Mouse (Mus musculus) kidney, embryonic 16.5 days (tissue): ENCODE data around the gene Nrarp. TPM values are rescaled to one million over a fixed set of nuclear protein-coding genes. Genes with fewer than 3 reads are reported as not detected.

Source experiments
- ATAC-seq: fragments of 200-750 bp; cut with Nextera tagmentation; 2 replicates; pipeline ENCODE4 v1.8.0; 2017; ENCODE audit warnings: moderate TSS enrichment; ENCODE audit not compliant: low FRiP score, low TSS enrichment
- H3K27ac ChIP-seq: fragments of 300-500 bp; sonication (generic); 2 replicates; pipeline ENCODE4 v1.5.1; 2014; ENCODE audit warnings: low read length
- H3K27me3 ChIP-seq: fragments of 300-500 bp; sonication (generic); 2 replicates; pipeline ENCODE4 v1.6.1; 2014; ENCODE audit warnings: low read length, control low read depth, mixed read lengths; ENCODE audit not compliant: insufficient read depth
- H3K36me3 ChIP-seq: fragments of 300-500 bp; sonication (generic); 2 replicates; pipeline ENCODE4 v1.6.1; 2014; ENCODE audit warnings: low read length, control low read depth, mixed read lengths; ENCODE audit not compliant: insufficient read depth
- H3K4me1 ChIP-seq: fragments of 300-500 bp; sonication (generic); 2 replicates; pipeline ENCODE4 v1.6.1; 2014; ENCODE audit warnings: low read length, control low read depth, mixed read lengths; ENCODE audit not compliant: insufficient read depth
- H3K4me2 ChIP-seq: fragments of 300-500 bp; sonication (generic); replicated peaks from 2 replicates; pipeline ENCODE4 v1.6.1; 2014; ENCODE audit warnings: low read depth, low read length
- H3K4me3 ChIP-seq: fragments of 300-500 bp; sonication (generic); 2 replicates; pipeline ENCODE4 v1.5.1; 2014; ENCODE audit warnings: mild to moderate bottlenecking, low read length
- H3K9ac ChIP-seq: fragments of 300-500 bp; sonication (generic); replicated peaks from 2 replicates; pipeline ENCODE4 v1.6.1; 2014; ENCODE audit warnings: low read length
- H3K9me3 ChIP-seq: fragments of 300-500 bp; sonication (generic); 2 replicates; pipeline ENCODE4 v1.6.1; 2016; ENCODE audit warnings: low read length, control low read depth
- WGBS: fragments of 180-500 bp; shearing (Covaris S2); extraction: QIAGEN DNeasy Blood & Tissue Kit; methylation state at CpG from one replicate; pipeline ENCODE4 v1.1.7; 2014; 5-methylcytosine and 5-hydroxymethylcytosine counted together
- polyA plus RNA-seq: library from polyadenylated mRNA; unstranded; fragments of >200 nt; fragmentation: Nextera tagmentation; extraction: Ambion mirVana; gene quantifications from 2 replicates; pipeline ENCODE4 v1.2.1, GENCODE M21; 2015

Nrarp gene
- polyA plus RNA-seq, 1 experiment from 2014 or later: 18.4 TPM

DNA sequence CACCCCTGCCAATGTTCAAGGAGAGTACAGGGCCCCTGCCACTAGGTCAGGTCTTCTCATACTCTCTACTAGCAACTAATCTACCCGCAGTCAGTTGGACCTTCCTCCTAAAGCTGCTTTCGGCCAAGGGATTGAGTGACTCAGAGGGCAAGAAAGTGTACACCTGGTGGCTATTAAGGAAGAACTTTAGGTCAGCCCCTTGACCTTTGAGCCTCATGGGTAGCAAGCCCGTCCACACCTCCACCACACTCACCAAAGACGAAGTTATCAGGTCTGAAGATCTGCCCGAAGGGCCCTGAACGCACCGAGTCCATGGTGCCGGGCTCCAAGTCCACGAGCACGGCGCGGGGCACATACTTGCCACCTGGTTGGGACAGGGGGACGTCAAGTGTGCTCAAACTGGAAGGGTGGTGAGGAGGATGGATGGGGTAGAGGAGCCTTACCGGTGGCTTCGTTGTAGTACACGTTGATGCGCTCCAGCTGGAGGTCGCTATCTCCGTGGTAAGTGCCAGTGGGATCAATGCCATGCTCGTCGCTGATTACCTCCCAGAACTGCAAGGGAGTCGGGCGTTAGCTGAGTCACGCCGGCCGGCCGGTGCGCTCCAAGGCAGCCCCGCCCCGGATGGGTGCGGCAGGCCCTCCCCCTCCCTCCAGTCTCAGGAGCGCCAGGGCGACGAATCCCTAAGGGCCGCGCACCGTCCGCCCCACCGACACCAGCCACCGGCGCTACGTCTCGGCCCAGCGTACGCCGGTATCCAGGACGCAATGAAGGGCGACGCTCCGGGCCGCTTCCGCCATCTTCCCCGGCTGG lies 43.3 kb downstream of the Nrarp start:
- peak overlapping the region; percentile 97 for H3K27ac ChIP-seq
- peaks cover 14% of the 10 kb centered on the region for H3K36me3 ChIP-seq
- peak overlapping the region; percentile 90 for H3K9ac ChIP-seq
- peak overlapping the region; percentile 85 for H3K4me3 ChIP-seq
- H3K27me3 ChIP-seq: no peaks in the 10 kb centered on the region
- under 1% methylated on average over 53 of the region's 53 CpGs for WGBS
- H3K4me1 ChIP-seq: peaks cover 26% of the 10 kb centered on the region
- peak overlapping the region; percentile 78 for H3K4me2 ChIP-seq
- no peaks in the 10 kb centered on the region for H3K9me3 ChIP-seq
- ATAC-seq: peak; percentile 37

DNA sequence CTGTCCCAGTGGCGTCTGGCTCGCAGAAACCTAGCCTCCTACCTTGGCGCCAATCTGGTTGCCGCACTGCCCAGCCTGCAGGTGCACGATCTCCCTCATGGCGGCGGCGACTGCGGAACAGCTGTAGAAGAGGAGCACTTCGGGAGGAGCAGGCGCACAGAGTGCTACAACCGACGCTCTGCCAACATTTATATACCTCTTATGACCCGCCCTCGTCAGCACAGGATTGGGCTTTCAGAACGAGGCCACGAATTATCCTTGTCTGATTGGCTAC lies 43.9 kb downstream of the Nrarp start, which contains the start of gene Tubb4b:
TSS of gene Tubb4b (minus strand) at position 211 of the 274 bp plus-strand sequence.
- under 1% methylated on average over 17 of the region's 17 CpGs for WGBS
- peak within 1 kb of the TSS; percentile 99 for H3K27ac ChIP-seq

DNA sequence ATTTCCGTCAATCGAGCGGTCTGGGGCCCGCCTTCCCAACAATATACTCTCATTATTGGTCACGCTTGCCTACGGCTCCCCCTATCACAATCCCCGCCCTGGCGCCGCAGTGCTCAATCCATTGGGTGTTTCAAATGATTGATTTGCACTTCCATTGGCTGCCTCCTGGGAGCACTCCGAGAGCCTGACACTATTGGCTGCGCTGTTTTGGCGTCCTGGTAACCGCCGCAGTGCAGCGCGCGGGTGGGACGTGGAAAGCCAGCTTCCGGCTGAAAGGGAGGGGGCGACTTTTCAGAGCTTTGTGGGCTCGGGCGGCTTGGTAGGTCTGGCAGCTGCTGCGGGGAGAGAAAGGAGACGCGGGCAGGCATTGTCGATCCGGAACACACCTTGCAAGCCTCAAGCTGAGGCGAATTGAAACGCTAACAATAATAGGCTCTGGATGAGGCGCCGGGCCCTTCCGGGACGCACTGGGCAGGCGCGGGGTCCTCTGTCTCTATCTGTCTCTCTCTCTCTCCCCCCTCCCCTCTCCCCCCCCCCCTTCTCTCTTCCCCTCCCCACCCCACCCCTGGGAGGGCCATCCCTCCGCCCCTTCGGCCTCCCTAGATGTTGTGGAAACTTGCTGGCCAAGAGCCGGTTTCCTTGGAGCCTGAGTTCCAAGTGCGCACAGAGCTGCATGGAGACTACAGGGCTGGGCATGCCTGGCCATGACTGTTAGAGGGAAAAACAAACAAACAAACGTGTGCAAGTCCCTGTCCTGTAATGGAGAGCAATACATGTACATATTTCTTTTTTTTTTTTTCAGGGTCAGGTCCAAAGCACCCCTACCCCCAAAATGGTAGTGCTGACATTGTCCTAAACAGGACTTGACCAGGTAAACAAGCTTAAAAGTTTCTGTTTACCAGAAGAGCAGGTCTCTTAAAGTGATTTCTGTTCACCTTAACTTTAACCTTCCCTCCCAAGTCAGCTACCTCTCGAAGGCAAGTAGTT lies 44.5 kb downstream of the Nrarp start:
- whole genome bisulfite sequencing: 2% methylated on average over 41 of the region's 41 CpGs
- peak overlapping the region; percentile 79 for H3K9ac ChIP-seq

More for the DNA sequence above, 43.9 kb downstream of the Nrarp start, which contains the start of gene Tubb4b:
- ATAC-seq: no peak
- Histone ChIP-seq H3K27me3 (no peaks in the 10 kb centered on the region), H3K4me2 (peak within 1 kb of the TSS; percentile 78), H3K4me1 (peaks cover 28% of the 10 kb centered on the region), H3K9me3 (no peaks in the 10 kb centered on the region), H3K4me3 (peak within 1 kb of the TSS; percentile 85), H3K36me3 (peaks cover 14% of the 10 kb centered on the region), H3K9ac (peak within 1 kb of the TSS; percentile 90)

DNA sequence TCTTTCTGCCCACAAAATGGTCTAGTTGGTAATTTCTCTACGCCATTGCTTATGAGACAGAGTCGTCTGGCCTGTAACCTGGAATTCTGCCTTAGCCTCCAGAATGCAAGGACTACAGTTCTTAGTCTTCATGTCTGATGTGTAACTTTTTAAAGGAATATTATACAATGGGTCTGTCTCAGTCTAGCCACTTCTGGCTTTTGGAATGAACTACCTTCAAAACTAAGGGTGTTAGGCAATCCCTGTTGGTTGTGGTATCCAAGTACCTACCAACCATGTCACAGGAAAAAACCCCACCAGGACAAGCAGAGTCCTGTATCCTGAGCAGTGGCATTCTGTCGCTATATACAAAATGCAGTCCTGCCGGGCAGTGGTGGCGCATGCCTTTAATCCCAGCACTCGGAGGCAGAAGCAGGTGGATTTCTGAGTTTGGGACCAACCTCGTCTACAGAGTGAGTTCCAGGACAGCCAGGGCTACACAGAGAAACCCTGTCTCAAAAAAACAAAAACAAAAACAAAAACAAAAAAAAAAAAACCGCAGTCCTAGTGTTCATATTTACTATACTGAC lies 45.3 kb downstream of the Nrarp start:
- Histone ChIP-seq H3K36me3 (peaks cover 14% of the 10 kb centered on the region), H3K27ac (peak overlapping the region; percentile 99), H3K9ac (peak overlapping the region; percentile 79), H3K4me2 (peak overlapping the region; percentile 53), H3K4me1 (peaks cover 28% of the 10 kb centered on the region), H3K4me3 (peak overlapping the region; percentile 85), H3K9me3 (no peaks in the 10 kb centered on the region), H3K27me3 (no peaks in the 10 kb centered on the region)
- 79% methylated on average over 8 of the region's 8 CpGs for WGBS
- no peak for ATAC-seq

More for the DNA sequence above, 44.5 kb downstream of the Nrarp start:
- Histone ChIP-seq H3K9me3 (no peaks in the 10 kb centered on the region), H3K4me3 (peak overlapping the region; percentile 85), H3K27ac (peak overlapping the region; percentile 99), H3K36me3 (peaks cover 14% of the 10 kb centered on the region), H3K4me1 (peaks cover 28% of the 10 kb centered on the region), H3K27me3 (no peaks in the 10 kb centered on the region), H3K4me2 (peak overlapping the region; percentile 53)
- peak; percentile 97 for ATAC-seq

DNA sequence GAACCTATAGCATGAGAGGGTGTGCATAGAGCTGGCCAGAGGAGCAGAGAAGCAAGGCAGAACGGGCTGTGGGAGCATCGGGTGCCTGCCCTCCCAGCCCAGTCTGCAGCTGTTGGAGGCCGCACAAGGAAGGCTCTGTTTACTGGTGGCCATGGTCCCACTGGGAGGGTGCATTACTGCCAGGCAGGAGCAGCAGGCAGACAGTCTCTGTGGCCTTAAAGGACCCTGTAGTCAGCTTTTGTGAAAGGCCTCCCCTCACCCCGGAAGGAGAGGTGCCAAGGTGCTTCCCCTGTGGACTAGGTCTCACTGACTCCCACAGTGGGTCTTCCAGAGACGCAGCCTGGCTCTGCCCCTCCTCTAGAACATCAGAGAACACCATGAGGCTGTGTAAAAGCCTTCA lies 46.3 kb downstream of the Nrarp start:
- H3K9me3 ChIP-seq: no peaks in the 10 kb centered on the region
- H3K4me3 ChIP-seq: no peak overlapping the region
- peaks cover 26% of the 10 kb centered on the region for H3K4me1 ChIP-seq
- peaks cover 5% of the 10 kb centered on the region for H3K36me3 ChIP-seq
- H3K9ac ChIP-seq: no peak overlapping the region
- WGBS: 78% methylated on average over 5 of the region's 5 CpGs
- no peak overlapping the region for H3K4me2 ChIP-seq
- no peak overlapping the region for H3K27ac ChIP-seq
- H3K27me3 ChIP-seq: no peaks in the 10 kb centered on the region
- no peak for ATAC-seq

DNA sequence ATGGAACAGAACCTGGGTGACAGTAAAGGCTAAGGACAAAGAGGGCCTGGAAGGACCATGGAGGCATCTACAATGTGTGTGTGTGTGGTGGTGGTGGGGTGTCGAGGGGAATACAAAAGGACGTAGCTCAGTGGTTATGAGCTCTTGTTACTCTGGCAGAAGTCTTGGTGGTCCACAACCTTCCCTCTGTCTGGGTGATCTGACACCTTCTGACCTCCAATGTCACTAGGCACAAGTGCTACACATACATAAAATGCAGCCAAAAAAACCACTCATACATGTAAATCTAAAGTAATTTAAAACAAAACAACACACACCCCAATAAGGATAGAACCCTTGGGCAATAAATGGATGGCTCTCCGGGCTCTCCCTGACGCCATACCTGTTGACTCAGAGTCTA lies 46.8 kb downstream of the Nrarp start:
- Histone ChIP-seq H3K4me2 (no peak overlapping the region), H3K9ac (no peak overlapping the region), H3K9me3 (no peaks in the 10 kb centered on the region), H3K36me3 (0 out of 2 replicates have a peak, but pooled peaks cover 3% of the 10 kb centered on the region), H3K27me3 (no peaks in the 10 kb centered on the region), H3K4me1 (peaks cover 26% of the 10 kb centered on the region), H3K27ac (no peak overlapping the region), H3K4me3 (no peak overlapping the region)
- no peak for ATAC-seq
- 94% methylated on average over 4 of the region's 4 CpGs for WGBS

DNA sequence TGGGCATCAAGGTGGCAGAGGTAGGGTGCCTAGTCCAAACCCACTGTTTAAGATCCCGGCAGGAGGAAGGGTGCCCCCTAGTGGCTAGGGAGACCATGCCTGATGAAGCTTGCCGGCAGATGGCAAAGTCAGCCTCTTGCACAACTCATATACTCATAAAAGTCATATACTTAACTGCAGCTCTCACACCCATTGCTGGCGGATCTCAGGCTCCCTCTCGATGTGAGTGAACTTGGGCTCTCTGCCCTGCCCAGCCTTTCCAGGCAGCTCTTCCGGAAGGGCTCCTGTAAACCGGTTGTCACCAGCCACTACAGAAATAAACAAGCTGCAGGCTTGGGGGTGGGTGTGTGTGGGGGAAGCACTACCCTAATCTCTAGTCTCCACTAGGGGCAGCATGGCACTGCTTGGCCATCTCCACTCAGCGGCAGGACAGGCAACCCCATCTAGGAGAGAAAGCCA lies 47.9 kb downstream of the Nrarp start:
- H3K4me2 ChIP-seq: peak overlapping the region; percentile 49
- peak overlapping the region; percentile 88 for H3K27ac ChIP-seq
- no peaks in the 10 kb centered on the region for H3K36me3 ChIP-seq
- peaks cover 22% of the 10 kb centered on the region for H3K4me1 ChIP-seq
- 0% methylated on average over 7 of the region's 7 CpGs for WGBS
- peak overlapping the region; percentile 35 for H3K4me3 ChIP-seq
- peak overlapping the region; percentile 36; the same call in 1 of the 2 replicates for H3K9ac ChIP-seq
- H3K9me3 ChIP-seq: no peaks in the 10 kb centered on the region
- ATAC-seq: peak; percentile 24
- no peaks in the 10 kb centered on the region for H3K27me3 ChIP-seq

DNA sequence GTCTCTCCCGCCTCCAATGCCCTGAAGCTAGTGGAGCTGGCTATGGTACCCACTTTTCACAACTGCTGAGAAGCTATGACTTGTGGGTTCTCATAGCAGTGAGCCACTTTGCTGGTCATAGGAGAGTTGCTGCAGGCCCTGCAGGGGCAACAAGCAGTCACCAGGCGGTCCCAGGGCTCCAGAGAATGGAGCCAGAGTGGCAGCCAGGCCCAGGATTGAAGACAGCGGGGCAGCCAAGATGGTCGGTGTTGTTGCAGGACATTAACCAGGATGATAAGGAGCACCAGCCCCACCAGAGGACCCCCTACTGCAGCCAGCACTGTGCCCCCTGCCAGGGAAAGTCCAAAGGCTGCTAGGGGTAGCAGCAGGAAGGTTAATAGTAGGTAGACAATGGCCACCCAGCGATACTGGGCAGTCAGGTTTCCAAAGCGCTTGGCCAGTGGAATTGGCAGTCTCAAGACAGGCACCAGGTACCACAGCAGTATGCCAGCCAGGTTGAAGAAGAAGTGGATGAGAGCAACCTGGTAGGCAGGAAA lies 48.5 kb downstream of the Nrarp start:
- no peaks in the 10 kb centered on the region for H3K9me3 ChIP-seq
- peak overlapping the region; percentile 46 for H3K9ac ChIP-seq
- H3K27ac ChIP-seq: 0 out of 2 replicates have a peak overlapping the region, but pooled peaks have one; percentile 88
- H3K4me1 ChIP-seq: peaks cover 19% of the 10 kb centered on the region
- no peak for ATAC-seq
- peak overlapping the region; percentile 49 for H3K4me2 ChIP-seq
- no peak overlapping the region for H3K4me3 ChIP-seq
- H3K27me3 ChIP-seq: no peaks in the 10 kb centered on the region
- 71% methylated on average over 6 of the region's 6 CpGs for WGBS
- H3K36me3 ChIP-seq: no peaks in the 10 kb centered on the region

DNA sequence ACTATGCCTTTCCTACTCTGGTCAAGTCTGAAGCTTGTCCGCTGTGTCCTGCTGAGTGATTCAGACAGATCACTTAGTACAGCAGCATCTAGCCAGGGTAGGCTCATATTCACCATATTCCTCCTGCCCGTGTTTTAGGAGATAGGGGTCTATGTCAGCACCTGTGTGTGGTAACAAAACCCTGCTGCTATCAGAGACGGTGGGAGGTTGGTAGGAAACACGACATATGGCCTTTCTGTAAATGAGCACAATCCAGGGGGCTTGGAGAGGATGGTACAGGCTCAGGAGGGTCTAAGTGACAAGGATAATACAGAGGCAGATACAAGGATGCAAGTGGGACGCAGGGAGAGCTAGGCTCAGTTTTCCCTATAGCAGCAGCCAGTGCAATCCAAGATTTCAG lies 49.0 kb downstream of the Nrarp start:
- H3K9ac ChIP-seq: no peak overlapping the region
- H3K9me3 ChIP-seq: no peaks in the 10 kb centered on the region
- H3K4me3 ChIP-seq: no peak overlapping the region
- no peak overlapping the region for H3K27ac ChIP-seq
- peaks cover 19% of the 10 kb centered on the region for H3K4me1 ChIP-seq
- no peaks in the 10 kb centered on the region for H3K27me3 ChIP-seq
- no peaks in the 10 kb centered on the region for H3K36me3 ChIP-seq
- 76% methylated on average over 5 of the region's 5 CpGs for WGBS
- ATAC-seq: no peak
- H3K4me2 ChIP-seq: no peak overlapping the region
